Mouse (Mus musculus) left cerebral cortex, adult 8-10 months (tissue): ENCODE data around the gene Ccdc60. TPM values are rescaled to one million over a fixed set of nuclear protein-coding genes. Genes with fewer than 3 reads are reported as not detected.
"Not testable (repeated sequence)": the region's sequence is repeated elsewhere in the genome, so short reads cannot be mapped to it uniquely, and the experiment has no call there.

Source experiments
- DNase-seq, 2 experiments: peaks; one replicate each; pipeline ENCODE4 v3.0.0; 2022; ENCODE audit warnings: low spot score in 2 of 2
- total RNA-seq, 4 experiments: library from RNA; stranded (reverse); gene quantifications; 2 replicates each; pipeline ENCODE4 v1.2.4; 2022

The Ccdc60 gene
- total RNA-seq = under 1 TPM; 0.21 to 0.44 (median 0.31) TPM

- no peak for DNase-seq
These were observed at the start of gene Ccdc60 for GRCm38 (mm10) chr5:116288849-116289570. Ccdc60 (minus strand) TSS chr5:116288985.

- no peak for DNase-seq
These were observed 47.4 kb upstream of the Ccdc60 start for GRCm38 (mm10) chr5:116336191-116336590.

- no peak for DNase-seq
These were observed 40.1 kb upstream of the Ccdc60 start for GRCm38 (mm10) chr5:116328911-116329310.

- no peak for DNase-seq
These were observed 34.6 kb upstream of the Ccdc60 start for GRCm38 (mm10) chr5:116323401-116323800.

GRCm38 (mm10) chr5:116322365-116323027 is 33.7 kb upstream of the Ccdc60 start:
- DNase-seq = peak in 1 of 2 experiments; percentile 18

- DNase-seq = no peak
These were observed 24.9 kb upstream of the Ccdc60 start for GRCm38 (mm10) chr5:116313711-116314110.

GRCm38 (mm10) chr5:116312111-116312737 is 23.4 kb upstream of the Ccdc60 start:
- DNase-seq = no peak

- DNase-seq = no peak
These were observed 22.9 kb upstream of the Ccdc60 start for GRCm38 (mm10) chr5:116311636-116312035.

GRCm38 (mm10) chr5:116309383-116309801 is 20.6 kb upstream of the Ccdc60 start:
- DNase-seq = no peak

- no peak for DNase-seq
These were observed 16.8 kb upstream of the Ccdc60 start for GRCm38 (mm10) chr5:116305557-116305956.

- DNase-seq = not testable (repeated sequence)
These were observed 16.4 kb upstream of the Ccdc60 start for GRCm38 (mm10) chr5:116305146-116305545.

- no peak for DNase-seq
These were observed 12.2 kb upstream of the Ccdc60 start for GRCm38 (mm10) chr5:116300984-116301383.

- DNase-seq = no peak
These were observed 4.7 kb upstream of the Ccdc60 start for GRCm38 (mm10) chr5:116293501-116293900.

- no peak for DNase-seq
These were observed 1.8 kb upstream of the Ccdc60 start for GRCm38 (mm10) chr5:116290584-116290983.

GRCm38 (mm10) chr5:116289897-116290296 is 1.1 kb upstream of the Ccdc60 start:
- no peak for DNase-seq

GRCm38 (mm10) chr5:116288183-116288582 is 602 bp downstream of the Ccdc60 start:
- DNase-seq = no peak

GRCm38 (mm10) chr5:116285532-116286176 is 3.1 kb downstream of the Ccdc60 start:
- no peak for DNase-seq

- DNase-seq = no peak
These were observed 8.3 kb downstream of the Ccdc60 start for GRCm38 (mm10) chr5:116280518-116280917.

GRCm38 (mm10) chr5:116278436-116278918 is 10.3 kb downstream of the Ccdc60 start:
- DNase-seq = peak; percentile 5 to 41

GRCm38 (mm10) chr5:116277951-116278350 is 10.8 kb downstream of the Ccdc60 start:
- no peak for DNase-seq

GRCm38 (mm10) chr5:116274818-116275217 is 14.0 kb downstream of the Ccdc60 start:
- DNase-seq = no peak

GRCm38 (mm10) chr5:116274365-116274764 is 14.4 kb downstream of the Ccdc60 start:
- no peak for DNase-seq
